13 mouse cellular contexts compared by ENCODE assay signal in genomic region chr3:95762961-95763360, GRCm38 (mm10). TPM values are rescaled to one million over a fixed set of nuclear protein-coding genes. Genes with fewer than 3 reads are reported as not detected.
A peak's percentile ranks its signal among the peaks of the same experiment; 100 is the strongest.
DNase-seq lines count a peak whose midpoint lies in the region; ATAC-seq and TF ChIP-seq lines count a peak whose summit lies in the region.
"Had no signal": no experiment of that assay in that cellular context is flagged by ENCODE, and none has a peak within 500 bp of the region (broad histone marks: within the 10 kb centered on the region; RNA-seq: fewer than 3 reads in every experiment).

No protein-coding gene starts in this region.

- no peak overlapping the region for H3K4me2 ChIP-seq in heart, embryonic 13.5 days
- no peak overlapping the region for H3K4me2 ChIP-seq in midbrain, embryonic 11.5 days
- no peak overlapping the region for H3K4me2 ChIP-seq in midbrain, embryonic 16.5 days (ENCODE audit: low read length)
- H3K4me2 ChIP-seq in forebrain, embryonic 12.5 days: no peak overlapping the region
- H3K4me2 ChIP-seq: embryonic facial prominence, embryonic 13.5 days; liver, embryonic 13.5 days had no signal

- no peaks in the 10 kb centered on the region for H3K27me3 ChIP-seq in heart, embryonic 13.5 days (replicated peaks)
- H3K27me3 ChIP-seq in midbrain, embryonic 11.5 days (ENCODE audit: control insufficient read depth, insufficient read depth, low read length): no peaks in the 10 kb centered on the region
- H3K27me3 ChIP-seq in midbrain, embryonic 16.5 days (ENCODE audit: control insufficient read depth, insufficient read depth, low read depth, low read length): no peaks in the 10 kb centered on the region
- no peaks in the 10 kb centered on the region for H3K27me3 ChIP-seq in forebrain, embryonic 12.5 days
- H3K27me3 ChIP-seq: embryonic facial prominence, embryonic 13.5 days; liver, embryonic 13.5 days had no signal

- 59% methylated on average over 6 of the region's 6 CpGs for WGBS in heart, embryonic 13.5 days
- 45% methylated on average over 6 of the region's 6 CpGs for WGBS in midbrain, embryonic 11.5 days
- WGBS in midbrain, embryonic 16.5 days: 44% methylated on average over 6 of the region's 6 CpGs
- 48% methylated on average over 6 of the region's 6 CpGs for WGBS in forebrain, embryonic 12.5 days

- no peak for DNase-seq in heart, postnatal 14 days
- peak; percentile 69 for DNase-seq in midbrain, embryonic 11.5 days (ENCODE audit: low spot score, missing footprints)
- peak; percentile 40 for DNase-seq in lung, postnatal 10 days
- DNase-seq in left cerebral cortex, adult 2 months (ENCODE audit: extremely low spot score in 1 of 2, low spot score in 2 of 2): no peak
- DNase-seq: cerebellum, adult 11 months; cerebellum, postnatal 25 days; kidney, postnatal 14 days; liver, embryonic 13.5 days had no signal

- H3K9ac ChIP-seq in heart, embryonic 13.5 days: no peak overlapping the region
- H3K9ac ChIP-seq in midbrain, embryonic 11.5 days (ENCODE audit: low read length): no peak overlapping the region
- H3K9ac ChIP-seq in midbrain, embryonic 16.5 days (ENCODE audit: low read depth, low read length): no peak overlapping the region
- H3K9ac ChIP-seq in forebrain, embryonic 12.5 days: no peak overlapping the region
- H3K9ac ChIP-seq: embryonic facial prominence, embryonic 13.5 days; liver, embryonic 13.5 days had no signal

- H3K36me3 ChIP-seq in heart, embryonic 13.5 days: peaks cover 61% of the 10 kb centered on the region
- peaks cover 17% of the 10 kb centered on the region for H3K36me3 ChIP-seq in midbrain, embryonic 11.5 days (ENCODE audit: control insufficient read depth, insufficient read depth, low read length)
- peaks cover 14% of the 10 kb centered on the region for H3K36me3 ChIP-seq in midbrain, embryonic 16.5 days (ENCODE audit: control insufficient read depth, insufficient read depth, low read length)
- H3K36me3 ChIP-seq in forebrain, embryonic 12.5 days (replicated peaks): peaks cover 42% of the 10 kb centered on the region

- peak overlapping the region; percentile 66 for H3K27ac ChIP-seq in heart, embryonic 13.5 days (replicated peaks)
- no peak overlapping the region for H3K27ac ChIP-seq in midbrain, embryonic 11.5 days (ENCODE audit: low read depth, low read length)
- H3K27ac ChIP-seq in midbrain, embryonic 16.5 days (ENCODE audit: low read length): no peak overlapping the region
- H3K27ac ChIP-seq in forebrain, embryonic 12.5 days: no peak overlapping the region
- no peak overlapping the region for H3K27ac ChIP-seq in left cerebral cortex, adult 2 months
- H3K27ac ChIP-seq: embryonic facial prominence, embryonic 13.5 days; limb, embryonic 10.5 days; liver, embryonic 13.5 days had no signal

- no peak overlapping the region for H3K4me3 ChIP-seq in heart, embryonic 13.5 days
- no peak overlapping the region for H3K4me3 ChIP-seq in midbrain, embryonic 11.5 days (ENCODE audit: low read depth, low read length)
- no peak overlapping the region for H3K4me3 ChIP-seq in midbrain, embryonic 16.5 days (ENCODE audit: low read depth, low read length)
- H3K4me3 ChIP-seq in forebrain, embryonic 12.5 days (replicated peaks): no peak overlapping the region
- H3K4me3 ChIP-seq in left cerebral cortex, adult 2 months: no peak overlapping the region
- H3K4me3 ChIP-seq: embryonic facial prominence, embryonic 13.5 days; limb, embryonic 10.5 days; liver, embryonic 13.5 days had no signal

- no peak for ATAC-seq in heart, embryonic 13.5 days (ENCODE audit: extremely low read depth, insufficient number of reproducible peaks, low FRiP score, low TSS enrichment)
- ATAC-seq in midbrain, embryonic 11.5 days (ENCODE audit: low FRiP score): 0 out of 2 replicates have a peak, but pooled peaks have one; percentile 33
- no peak for ATAC-seq in midbrain, embryonic 16.5 days
- no peak for ATAC-seq in forebrain, embryonic 12.5 days (ENCODE audit: low FRiP score)

- intact Hi-C loops in heart, postnatal 14 days (cut with DNase I): loop anchor here (5.0 kb wide), 1 partner anchor 81 kb away; no protein-coding TSS in a partner anchor
- intact Hi-C loops in left cerebral cortex, adult 2 months (cut with DNase I): no loop called here

- no peak; the same call in 1 of the 2 replicates for TF ChIP-seq CTCF in left cerebral cortex, adult 2 months (IDR thresholded peaks at IDR 0.05)

- peaks cover 17% of the 10 kb centered on the region; the same call in 1 of the 2 replicates for H3K4me1 ChIP-seq in heart, embryonic 13.5 days
- no peaks in the 10 kb centered on the region; the same call in 1 of the 2 replicates for H3K4me1 ChIP-seq in midbrain, embryonic 11.5 days (ENCODE audit: control insufficient read depth, insufficient read depth, low read length)
- no peaks in the 10 kb centered on the region for H3K4me1 ChIP-seq in midbrain, embryonic 16.5 days (ENCODE audit: control insufficient read depth, insufficient read depth, low read length)
- no peaks in the 10 kb centered on the region for H3K4me1 ChIP-seq in forebrain, embryonic 12.5 days
- H3K4me1 ChIP-seq: embryonic facial prominence, embryonic 13.5 days; limb, embryonic 10.5 days; liver, embryonic 13.5 days had no signal

- H3K9me3 ChIP-seq in heart, embryonic 13.5 days: no peaks in the 10 kb centered on the region
- H3K9me3 ChIP-seq in midbrain, embryonic 11.5 days (ENCODE audit: control insufficient read depth, low read length): no peaks in the 10 kb centered on the region
- H3K9me3 ChIP-seq in midbrain, embryonic 16.5 days (replicated peaks; ENCODE audit: control insufficient read depth, low read length, poor library complexity, severe bottlenecking): no peaks in the 10 kb centered on the region
- H3K9me3 ChIP-seq in forebrain, embryonic 12.5 days: no peaks in the 10 kb centered on the region
- H3K9me3 ChIP-seq: embryonic facial prominence, embryonic 13.5 days; limb, embryonic 10.5 days; liver, embryonic 13.5 days had no signal

RNA-seq across cellular contexts. Expression of gene Tars2, which starts 3.0 kb away (rescaled TPM):
- polyA plus RNA-seq in heart, embryonic 13.5 days (2015; fragmentation: Nextera tagmentation; extraction: Ambion mirVana): 39.5 and 40.0 TPM in 2 replicates
- total RNA-seq in heart, postnatal 14 days (2021): 10 to 100 TPM; 41.6 to 44.4 TPM
- 47.9 and 49.6 TPM in 2 replicates for polyA plus RNA-seq in midbrain, embryonic 11.5 days (2014; fragmentation: Nextera tagmentation; extraction: Ambion mirVana)
- polyA plus RNA-seq in midbrain, embryonic 16.5 days (2015; fragmentation: Nextera tagmentation; extraction: Ambion mirVana): 46.2 and 54.1 TPM in 2 replicates
- polyA plus RNA-seq in forebrain, embryonic 12.5 days (2016; fragmentation: Nextera tagmentation; extraction: Ambion mirVana): 50.1 and 53.3 TPM in 2 replicates
- 10 to 100 TPM; 43.5 to 43.8 TPM for total RNA-seq in left cerebral cortex, adult 2 months (2021)

RNA-seq across cellular contexts. Expression of gene Ecm1, which starts 23.6 kb away (rescaled TPM):
- 61.1 and 68.7 TPM in 2 replicates for polyA plus RNA-seq in heart, embryonic 13.5 days (2015; fragmentation: Nextera tagmentation; extraction: Ambion mirVana)
- 10 to 100 TPM; 46.0 to 59.8 TPM for total RNA-seq in heart, postnatal 14 days (2021)
- polyA plus RNA-seq in midbrain, embryonic 11.5 days (2014; fragmentation: Nextera tagmentation; extraction: Ambion mirVana): 15.4 and 18.0 TPM in 2 replicates
- 10.0 and 11.5 TPM in 2 replicates for polyA plus RNA-seq in midbrain, embryonic 16.5 days (2015; fragmentation: Nextera tagmentation; extraction: Ambion mirVana)
- polyA plus RNA-seq in forebrain, embryonic 12.5 days (2016; fragmentation: Nextera tagmentation; extraction: Ambion mirVana): 13.2 and 14.5 TPM in 2 replicates
- total RNA-seq in left cerebral cortex, adult 2 months (2021): 10 to 100 TPM in 1 of 2 experiments, 1 to 10 TPM in 1; 9.2 to 11.3 TPM

RNA-seq across cellular contexts. Expression of gene Rprd2, which starts 55.7 kb away (rescaled TPM):
- 17.1 and 18.0 TPM in 2 replicates for polyA plus RNA-seq in heart, embryonic 13.5 days (2015; fragmentation: Nextera tagmentation; extraction: Ambion mirVana)
- total RNA-seq in heart, postnatal 14 days (2021): 10 to 100 TPM; 41.3 to 42.1 TPM
- 22.4 and 22.9 TPM in 2 replicates for polyA plus RNA-seq in midbrain, embryonic 11.5 days (2014; fragmentation: Nextera tagmentation; extraction: Ambion mirVana)
- polyA plus RNA-seq in midbrain, embryonic 16.5 days (2015; fragmentation: Nextera tagmentation; extraction: Ambion mirVana): 21.0 and 24.6 TPM in 2 replicates
- 29.1 and 31.0 TPM in 2 replicates for polyA plus RNA-seq in forebrain, embryonic 12.5 days (2016; fragmentation: Nextera tagmentation; extraction: Ambion mirVana)
- total RNA-seq in left cerebral cortex, adult 2 months (2021): 10 to 100 TPM; 59.6 to 63.5 TPM

Comparison
In these comparisons a context has a peak if more than half of its experiments do, and no peak if none do; other contexts are left out.
1. DNase-seq: peak in midbrain, embryonic 11.5 days (single experiment) and lung, postnatal 10 days (single experiment); none in heart, postnatal 14 days (0 of 2) and left cerebral cortex, adult 2 months (0 of 2).